ENCODE assay signal across 8 mouse cellular contexts in genomic region chr6:28864684-28865083, GRCm38 (mm10). TPM values are rescaled to one million over a fixed set of nuclear protein-coding genes. Genes with fewer than 3 reads are reported as not detected.
DNase-seq lines count a peak whose midpoint lies in the region; ATAC-seq lines count a peak whose summit lies in the region.

No protein-coding gene starts in this region.

- no peak overlapping the region for H3K9ac ChIP-seq in forebrain, embryonic 16.5 days (replicated peaks; ENCODE audit: low read depth, low read length)
- no peak overlapping the region for H3K9ac ChIP-seq in kidney, embryonic 16.5 days (replicated peaks; ENCODE audit: low read length)

- H3K4me3 ChIP-seq in forebrain, embryonic 16.5 days (replicated peaks; ENCODE audit: low read length), result no peak overlapping the region
- no peak overlapping the region for H3K4me3 ChIP-seq in macrophage (ENCODE audit: inconsistent target)
- H3K4me3 ChIP-seq in kidney, embryonic 16.5 days (ENCODE audit: low read length), result no peak overlapping the region

- 0 out of 2 replicates have a peak overlapping the region, but pooled peaks have one; percentile 6 for H3K4me2 ChIP-seq in forebrain, embryonic 16.5 days (ENCODE audit: low read length)
- no peak overlapping the region for H3K4me2 ChIP-seq in kidney, embryonic 16.5 days (replicated peaks; ENCODE audit: low read depth, low read length)

- peaks cover 8% of the 10 kb centered on the region; the same call in 1 of the 2 replicates for H3K79me2 ChIP-seq in macrophage (ENCODE audit: inconsistent target)

- peak; percentile 49 to 70 for DNase-seq in layer of hippocampus, adult 18-20 months (ENCODE audit: low spot score in 2 of 2)
- DNase-seq in layer of hippocampus, adult 11-12 months (ENCODE audit: low spot score), result no peak
- peak; percentile 43 to 50 for DNase-seq in cerebellum, adult 18-20 months
- DNase-seq in adrenal gland, postnatal 4 days (ENCODE audit: low spot score in 2 of 2), result no peak
- DNase-seq in B cell, adult 2 months, result no peak

- WGBS in forebrain, embryonic 16.5 days, result 8% methylated on average over 5 of the region's 5 CpGs
- WGBS in macrophage (ENCODE audit: missing documents), result 79% methylated on average over 5 of the region's 5 CpGs
- WGBS in kidney, embryonic 16.5 days, result 44% methylated on average over 5 of the region's 5 CpGs

- no peaks in the 10 kb centered on the region for H3K36me3 ChIP-seq in forebrain, embryonic 16.5 days (ENCODE audit: control insufficient read depth, insufficient read depth)
- no peaks in the 10 kb centered on the region for H3K36me3 ChIP-seq in macrophage (ENCODE audit: inconsistent target)
- H3K36me3 ChIP-seq in kidney, embryonic 16.5 days (ENCODE audit: insufficient read depth, low read length), result no peaks in the 10 kb centered on the region

- H3K9me3 ChIP-seq in forebrain, embryonic 16.5 days (ENCODE audit: control insufficient read depth, low read length), result no peaks in the 10 kb centered on the region
- H3K9me3 ChIP-seq in kidney, embryonic 16.5 days (ENCODE audit: low read length), result no peaks in the 10 kb centered on the region

- no peaks in the 10 kb centered on the region for H3K27me3 ChIP-seq in forebrain, embryonic 16.5 days (replicated peaks; ENCODE audit: control insufficient read depth, insufficient read depth, low read length)
- no peaks in the 10 kb centered on the region for H3K27me3 ChIP-seq in kidney, embryonic 16.5 days (ENCODE audit: insufficient read depth, low read length)

- peaks cover 15% of the 10 kb centered on the region for H3K4me1 ChIP-seq in forebrain, embryonic 16.5 days (replicated peaks; ENCODE audit: control insufficient read depth, insufficient read depth, low read length)
- peaks cover 12% of the 10 kb centered on the region for H3K4me1 ChIP-seq in kidney, embryonic 16.5 days (ENCODE audit: insufficient read depth, low read length)

- peak; percentile 87 for ATAC-seq in forebrain, embryonic 16.5 days
- ATAC-seq in kidney, embryonic 16.5 days (ENCODE audit: low FRiP score, low TSS enrichment), result no peak

- peak overlapping the region; percentile 48; the same call in 1 of the 2 replicates for H3K27ac ChIP-seq in forebrain, embryonic 16.5 days (ENCODE audit: low read length)
- peak overlapping the region; percentile 1; the same call in 1 of the 2 replicates for H3K27ac ChIP-seq in macrophage
- no peak overlapping the region for H3K27ac ChIP-seq in kidney, embryonic 16.5 days (ENCODE audit: low read length)

RNA-seq across cellular contexts. Expression of gene Lrrc4, which starts 33.1 kb away (rescaled TPM):
- total RNA-seq in layer of hippocampus, adult 18-20 months (2021), result 100 to 1,000 TPM in 1 of 2 experiments, 10 to 100 TPM in 1; 97.7 to 101 TPM
- polyA plus RNA-seq in forebrain, embryonic 16.5 days (2015; fragmentation: Nextera tagmentation; extraction: Ambion mirVana), result 7.4 and 8.4 TPM in 2 replicates
- total RNA-seq in macrophage (2018; cell fraction: chromatin; rRNA removed), result 1 to 10 TPM in 16 of 26 experiments, under 1 TPM in 4, not detected in 6; 0.20 to 9.7 (median 3.4) TPM
- total RNA-seq in macrophage (2018; cell fraction: cytosol; rRNA removed), result 1 to 10 TPM in 14 of 26 experiments, under 1 TPM in 12; 0.12 to 8.3 (median 2.4) TPM
- 10 to 100 TPM in 3 of 26 experiments, 1 to 10 TPM in 14, under 1 TPM in 4, not detected in 5; 0.25 to 19.6 (median 5.1) TPM for total RNA-seq in macrophage (2018; cell fraction: nucleus; rRNA removed)
- 0.20 to 4.4 TPM (median 0.27 TPM) in 3 replicates for polyA plus RNA-seq in macrophage (2018)
- polyA plus RNA-seq in kidney, embryonic 16.5 days (2015; fragmentation: Nextera tagmentation; extraction: Ambion mirVana), result 1.6 TPM in 2 replicates
- total RNA-seq in adrenal gland, postnatal 4 days (2021), result 1 to 10 TPM; 6.4 to 7.0 TPM

Comparison
In these comparisons a context has a peak if more than half of its experiments do, and no peak if none do; other contexts are left out.
1. DNase-seq: peak in layer of hippocampus, adult 18-20 months (2 of 2) and cerebellum, adult 18-20 months (2 of 2); none in layer of hippocampus, adult 11-12 months (single experiment), adrenal gland, postnatal 4 days (0 of 2) and B cell, adult 2 months (0 of 2).